Mouse (Mus musculus) testis, adult 2 months (tissue): ENCODE measurements around the gene Gpr27. TPM values are rescaled to one million over a fixed set of nuclear protein-coding genes. Genes with fewer than 3 reads are reported as not detected.

Source experiments
- H3K27ac ChIP-seq: fragments of 200-500 bp; 2 replicates; pipeline ENCODE4 v1.5.1; 2012; ENCODE audit warnings: low read depth, low read length; ENCODE audit not compliant: control insufficient read depth, insufficient read depth
- H3K27me3 ChIP-seq: fragments of 200-500 bp; 2 replicates; pipeline ENCODE4 v1.6.1; 2012; ENCODE audit warnings: mild to moderate bottlenecking, low read length, moderate library complexity; ENCODE audit not compliant: control insufficient read depth, insufficient read depth
- H3K36me3 ChIP-seq: fragments of 200-500 bp; 2 replicates; pipeline ENCODE4 v1.6.1; 2012; ENCODE audit warnings: mild to moderate bottlenecking, low read length; ENCODE audit not compliant: control insufficient read depth, insufficient read depth
- H3K4me1 ChIP-seq: fragments of 200-500 bp; 2 replicates; pipeline ENCODE4 v1.6.1; 2012; ENCODE audit warnings: low read length; ENCODE audit not compliant: control insufficient read depth, insufficient read depth
- H3K4me3 ChIP-seq: fragments of 200-500 bp; 2 replicates; pipeline ENCODE4 v1.5.1; 2012; ENCODE audit warnings: low read depth, mild to moderate bottlenecking, low read length, moderate library complexity, mixed read lengths; ENCODE audit not compliant: control insufficient read depth
- CTCF ChIP-seq: fragments of 200-500 bp; IDR thresholded peaks from 2 replicates; pipeline ENCODE4 v1.5.1; 2012; ENCODE audit warnings: low read depth, mild to moderate bottlenecking, inconsistent platforms, low read length, moderate library complexity; ENCODE audit not compliant: control insufficient read depth, insufficient read depth, insufficient replicate concordance
- POLR2A ChIP-seq: fragments of 200-500 bp; IDR thresholded peaks from 2 replicates; pipeline ENCODE4 v1.6.1; 2012; ENCODE audit warnings: low read depth, mild to moderate bottlenecking, inconsistent platforms, low read length, moderate library complexity; ENCODE audit not compliant: control insufficient read depth
- polyA plus RNA-seq: library from polyadenylated mRNA; depleted of rRNA; stranded (reverse); fragments of >200 nt; gene quantifications from 2 replicates; pipeline ENCODE4 v1.2.3, GENCODE M21; 2012

The Gpr27 gene
- polyA plus RNA-seq, 1 experiment = 0.14 TPM

- H3K27ac ChIP-seq = no peak overlapping the region
- H3K4me3 ChIP-seq = peak overlapping the region; percentile 10; the same call in 1 of the 2 replicates
- H3K4me1 ChIP-seq = peaks cover 2% of the 10 kb centered on the region; the same call in 1 of the 2 replicates
- TF ChIP-seq POLR2A (no peak), CTCF (no peak)
- H3K36me3 ChIP-seq = peaks cover under 1% of the 10 kb centered on the region; the same call in 1 of the 2 replicates
- no peaks in the 10 kb centered on the region for H3K27me3 ChIP-seq
Measured at GRCm38 (mm10) chr6:99711576-99712101, 19.2 kb downstream of the Gpr27 start.

- no peak for TF ChIP-seq CTCF
- Histone ChIP-seq H3K36me3 (peaks cover 1% of the 10 kb centered on the region; the same call in 1 of the 2 replicates), H3K4me3 (no peak overlapping the region), H3K4me1 (peaks cover 2% of the 10 kb centered on the region; the same call in 1 of the 2 replicates), H3K27ac (no peak overlapping the region), H3K27me3 (no peaks in the 10 kb centered on the region)
Measured at GRCm38 (mm10) chr6:99713256-99713655, 20.8 kb downstream of the Gpr27 start.

- H3K27ac ChIP-seq = no peak overlapping the region
- no peaks in the 10 kb centered on the region for H3K27me3 ChIP-seq
- H3K4me3 ChIP-seq = no peak overlapping the region
- peaks cover 1% of the 10 kb centered on the region; the same call in 1 of the 2 replicates for H3K36me3 ChIP-seq
- TF ChIP-seq CTCF = no peak
- no peak for TF ChIP-seq POLR2A
- peaks cover 2% of the 10 kb centered on the region; the same call in 1 of the 2 replicates for H3K4me1 ChIP-seq
Measured at GRCm38 (mm10) chr6:99715191-99715590, 22.7 kb downstream of the Gpr27 start.

GRCm38 (mm10) chr6:99715913-99716312 is 23.4 kb downstream of the Gpr27 start:
- Histone ChIP-seq H3K4me1 (no peaks in the 10 kb centered on the region; the same call in 1 of the 2 replicates), H3K36me3 (peaks cover 1% of the 10 kb centered on the region; the same call in 1 of the 2 replicates), H3K27me3 (no peaks in the 10 kb centered on the region), H3K4me3 (no peak overlapping the region), H3K27ac (no peak overlapping the region)
- TF ChIP-seq POLR2A = no peak

- H3K4me1 ChIP-seq = peaks cover 2% of the 10 kb centered on the region
- H3K27ac ChIP-seq = no peak overlapping the region
- TF ChIP-seq POLR2A = no peak
- TF ChIP-seq CTCF = no peak
- peaks cover 1% of the 10 kb centered on the region; the same call in 1 of the 2 replicates for H3K36me3 ChIP-seq
- no peak overlapping the region for H3K4me3 ChIP-seq
- H3K27me3 ChIP-seq = no peaks in the 10 kb centered on the region
Measured at GRCm38 (mm10) chr6:99721032-99721431, 28.6 kb downstream of the Gpr27 start.

- Histone ChIP-seq H3K27ac (no peak overlapping the region), H3K4me1 (peaks cover 9% of the 10 kb centered on the region), H3K4me3 (no peak overlapping the region), H3K27me3 (no peaks in the 10 kb centered on the region), H3K36me3 (no peaks in the 10 kb centered on the region)
- TF ChIP-seq CTCF = no peak
- no peak for TF ChIP-seq POLR2A
Measured at GRCm38 (mm10) chr6:99722390-99722789, 29.9 kb downstream of the Gpr27 start.

GRCm38 (mm10) chr6:99725971-99726561 is 33.6 kb downstream of the Gpr27 start, which contains the start of gene Prok2:
TSS of gene Prok2 (minus strand) at chr6:99726392.
- H3K36me3 ChIP-seq = no peaks in the 10 kb centered on the region
- H3K4me1 ChIP-seq = peaks cover 9% of the 10 kb centered on the region
- no peaks in the 10 kb centered on the region for H3K27me3 ChIP-seq
- H3K27ac ChIP-seq = peak within 1 kb of the TSS; percentile 98
- H3K4me3 ChIP-seq = peak within 1 kb of the TSS; percentile 94
- peak; percentile 64 for TF ChIP-seq POLR2A
- TF ChIP-seq CTCF = no peak
